Mouse (Mus musculus) c-Kit-negative CD71-positive TER-119-positive erythroid progenitor cells, embryonic 14.5 days (primary cell): ENCODE results near the gene H2-M9.

Experiments used
- DNase-seq: peaks from one replicate; pipeline ENCODE4 v3.0.0-alpha.2; 2013; ENCODE audit warnings: low read depth, low spot score

The H2-M9 gene

GRCm38 (mm10) chr17:36642566-36642965, at the start of gene H2-M9:
TSS of gene H2-M9 (minus strand) at chr17:36642666.
- no peak for DNase-seq

- no peak for DNase-seq
These were observed 29.7 kb upstream of the H2-M9 start, which contains the start of gene H2-M1 for GRCm38 (mm10) chr17:36672119-36672518. TSS of gene H2-M1 (minus strand) at chr17:36672219.
